9 mouse cellular contexts compared by ENCODE assay signal in the genomic region with DNA sequence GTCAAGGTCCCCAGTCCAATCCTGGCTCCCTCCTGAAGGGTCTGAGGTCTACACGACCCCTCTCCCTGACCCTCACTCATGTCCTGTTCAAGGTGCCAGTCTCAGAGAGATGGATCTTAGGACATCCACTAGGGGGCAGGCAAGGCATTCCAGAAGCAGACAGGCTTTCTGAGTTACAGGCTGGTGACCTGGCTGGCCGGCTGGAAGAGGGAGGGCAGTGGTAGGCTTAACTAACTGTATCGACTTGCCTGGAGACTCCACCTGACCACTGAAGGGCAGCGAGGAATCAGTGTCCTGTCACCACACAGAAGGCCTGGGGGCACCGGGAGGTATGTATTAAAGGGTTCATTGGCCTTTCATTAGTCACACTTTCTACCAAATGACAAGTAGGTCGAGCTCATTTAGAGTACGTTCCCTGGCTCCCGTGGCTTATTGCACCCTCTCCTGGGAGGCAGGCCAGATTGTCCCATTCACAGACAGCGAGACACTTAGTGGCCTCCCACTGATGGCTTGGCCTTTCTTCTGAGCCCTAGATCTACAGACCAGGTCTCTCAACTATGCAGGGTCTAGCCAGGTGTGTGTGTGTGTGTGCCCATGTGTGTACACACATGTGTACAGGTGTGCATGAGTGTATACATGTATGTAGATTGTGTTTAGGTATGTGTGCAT. TPM values are rescaled to one million over a fixed set of nuclear protein-coding genes. Genes with fewer than 3 reads are reported as not detected.
DNase-seq lines count a peak whose midpoint lies in the region; ATAC-seq and TF ChIP-seq lines count a peak whose summit lies in the region.
"Had no signal": no experiment of that assay in that cellular context is flagged by ENCODE, and none has a peak within 500 bp of the region (broad histone marks: within the 10 kb centered on the region; RNA-seq: fewer than 3 reads in every experiment).

No protein-coding gene starts in this region.

- H3K9ac ChIP-seq in MEL (ENCODE audit: control insufficient read depth, low read depth, low read length, poor library complexity, severe bottlenecking) = no peak overlapping the region
- H3K9ac ChIP-seq in forebrain, embryonic 15.5 days (replicated peaks) = no peak overlapping the region
- H3K9ac ChIP-seq in lung, postnatal 0 days (replicated peaks; ENCODE audit: low read depth) = no peak overlapping the region

- WGBS in forebrain, embryonic 15.5 days = 14% methylated on average over 9 of the region's 9 CpGs
- WGBS in large intestine, adult 2 months = 9% methylated on average over 9 of the region's 9 CpGs
- 12% methylated on average over 9 of the region's 9 CpGs for WGBS in lung, postnatal 0 days

- peak; percentile 67 for DNase-seq in MEL (ENCODE audit: low read depth, low spot score)
- DNase-seq in heart, postnatal 36 days = peak; percentile 83 to 86
- DNase-seq in large intestine, adult 2 months (ENCODE audit: low read depth, low spot score) = peak; percentile 43
- peak; percentile 93 for DNase-seq in lung, postnatal 0 days (ENCODE audit: low spot score)
- peak; percentile 49 for DNase-seq in ovary, postnatal 10 days (ENCODE audit: low spot score)
- peak; percentile 57 to 87 for DNase-seq in thymus, postnatal 10 days (ENCODE audit: low spot score in 2 of 2)

- TF ChIP-seq EP300 in MEL (IDR thresholded peaks at IDR 0.05; ENCODE audit: low read depth in 1 of 2, low read length in 2 of 2) = no peak
- no peak for TF ChIP-seq EP300 in lung, postnatal 0 days (IDR thresholded peaks at IDR 0.05)

- peak; percentile 84 to 95 (median 89) for TF ChIP-seq CTCF in MEL (IDR thresholded peaks at IDR 0.05 in 2 of 3, conservative IDR thresholded peaks at IDR 0.05 in 1 of 3; ENCODE audit: control insufficient read depth in 1 of 3, insufficient read depth in 1 of 3, low read depth in 2 of 3, low read length in 3 of 3, poor library complexity in 1 of 3, severe bottlenecking in 1 of 3)
- TF ChIP-seq CTCF in lung, postnatal 0 days (IDR thresholded peaks at IDR 0.05) = peak; percentile 99

- no peak for TF ChIP-seq POLR2A in MEL (IDR thresholded peaks at IDR 0.05; ENCODE audit: control insufficient read depth in 1 of 2, insufficient read depth in 1 of 2, low read depth in 1 of 2, low read length in 2 of 2, poor library complexity in 1 of 2)

- TF ChIP-seq RAD21 in MEL (IDR thresholded peaks at IDR 0.05; ENCODE audit: low read depth, low read length) = peak; percentile 96

- H3K27ac ChIP-seq in MEL (ENCODE audit: control insufficient read depth, low read depth, low read length) = no peak overlapping the region
- H3K27ac ChIP-seq in forebrain, embryonic 15.5 days (replicated peaks) = no peak overlapping the region
- no peak overlapping the region for H3K27ac ChIP-seq in lung, postnatal 0 days (ENCODE audit: low read length)
- H3K27ac ChIP-seq: macrophage had no signal

- no peak overlapping the region for H3K4me3 ChIP-seq in MEL (ENCODE audit: control insufficient read depth in 1 of 2, insufficient read depth in 1 of 2, low read depth in 2 of 2, low read length in 2 of 2)
- no peak overlapping the region for H3K4me3 ChIP-seq in forebrain, embryonic 15.5 days
- H3K4me3 ChIP-seq in lung, postnatal 0 days (ENCODE audit: low read depth, low read length) = no peak overlapping the region

- H3K4me2 ChIP-seq in forebrain, embryonic 15.5 days (replicated peaks) = no peak overlapping the region
- 0 out of 2 replicates have a peak overlapping the region, but pooled peaks have one; percentile 25 for H3K4me2 ChIP-seq in lung, postnatal 0 days (replicated peaks; ENCODE audit: low read depth, low read length)

- no peaks in the 10 kb centered on the region for H3K79me2 ChIP-seq in MEL (ENCODE audit: control insufficient read depth, insufficient read depth, low read length, poor library complexity)

- H3K4me1 ChIP-seq in MEL (ENCODE audit: control insufficient read depth in 1 of 2, insufficient read depth in 2 of 2, low read length in 2 of 2) = no peaks in the 10 kb centered on the region
- H3K4me1 ChIP-seq in forebrain, embryonic 15.5 days = no peaks in the 10 kb centered on the region
- H3K4me1 ChIP-seq in lung, postnatal 0 days (ENCODE audit: insufficient read depth, low read depth, low read length) = peaks cover 9% of the 10 kb centered on the region; the same call in 1 of the 2 replicates

- no peaks in the 10 kb centered on the region for H3K9me3 ChIP-seq in MEL (replicated peaks; ENCODE audit: insufficient read depth, low read length)
- H3K9me3 ChIP-seq in forebrain, embryonic 15.5 days = no peaks in the 10 kb centered on the region
- H3K9me3 ChIP-seq in lung, postnatal 0 days (ENCODE audit: low read length) = no peaks in the 10 kb centered on the region

- no peaks in the 10 kb centered on the region for H3K36me3 ChIP-seq in MEL (ENCODE audit: control insufficient read depth in 1 of 2, insufficient read depth in 2 of 2, low read length in 2 of 2)
- H3K36me3 ChIP-seq in forebrain, embryonic 15.5 days = no peaks in the 10 kb centered on the region
- H3K36me3 ChIP-seq in lung, postnatal 0 days (ENCODE audit: insufficient read depth, low read length) = no peaks in the 10 kb centered on the region

- H3K27me3 ChIP-seq in MEL (ENCODE audit: control insufficient read depth in 1 of 2, insufficient read depth in 2 of 2, low read length in 2 of 2) = no peaks in the 10 kb centered on the region
- H3K27me3 ChIP-seq in forebrain, embryonic 15.5 days = no peaks in the 10 kb centered on the region
- no peaks in the 10 kb centered on the region for H3K27me3 ChIP-seq in lung, postnatal 0 days (replicated peaks; ENCODE audit: insufficient read depth, low read length)

- intact Hi-C loops in heart, postnatal 36 days (cut with DNase I) = loop anchor here (1.0 to 5.0 kb wide), 3 partner anchors 108 to 216 kb away; no protein-coding TSS in a partner anchor

- peak; percentile 66 for ATAC-seq in cerebellum, adult (ENCODE audit: insufficient number of reproducible peaks, low FRiP score, low TSS enrichment)
- peak; percentile 63 for ATAC-seq in forebrain, embryonic 15.5 days (replicated peaks)
- ATAC-seq in lung, postnatal 0 days = peak; percentile 60

TF ChIP-seq in MEL, 35 proteins besides CTCF, POLR2A, EP300 and RAD21:
- TF ChIP-seq TBP (IDR thresholded peaks at IDR 0.05; ENCODE audit: low read depth, low read length) (no peak), GATA1 (IDR thresholded peaks at IDR 0.05; ENCODE audit: low read depth, low read length) (no peak), ZC3H11A (IDR thresholded peaks at IDR 0.05; ENCODE audit: low read depth, low read length) (peak; percentile 86), GABPA (IDR thresholded peaks at IDR 0.05; ENCODE audit: low read depth, low read length) (no peak), SMC3 (IDR thresholded peaks at IDR 0.05; ENCODE audit: low read depth, low read length) (peak; percentile 86), CHD1 (IDR thresholded peaks at IDR 0.05; ENCODE audit: low read depth, low read length) (no peak)

RNA-seq across cellular contexts. Expression of a gene that starts 7.9 kb away (rescaled TPM):
- total RNA-seq in MEL (2012; rRNA removed) = not detected in 2 replicates
- polyA plus RNA-seq in MEL (2012; ENCODE audit: insufficient read depth in 1 of 2, insufficient read length in 2 of 2, low read depth in 1 of 2, low replicate concordance in 2 of 2, missing spikeins in 1 of 2) = not detected
- 2.3 and 2.4 TPM in 2 replicates for polyA plus RNA-seq in forebrain, embryonic 15.5 days (2015; fragmentation: Nextera tagmentation; extraction: Ambion mirVana)
- 10 to 100 TPM; 14.6 to 15.8 TPM for total RNA-seq in heart, postnatal 36 days (2021)
- polyA plus RNA-seq in large intestine, adult 2 months (2012; rRNA removed) = 10.6 and 21.3 TPM in 2 replicates
- 5.7 and 6.4 TPM in 2 replicates for polyA plus RNA-seq in lung, postnatal 0 days (2015; fragmentation: Nextera tagmentation; extraction: Ambion mirVana)

RNA-seq across cellular contexts. Expression of a gene that starts 41.0 kb away (rescaled TPM):
- total RNA-seq in MEL (2012; rRNA removed) = not detected in 2 replicates
- polyA plus RNA-seq in MEL (2012; ENCODE audit: insufficient read depth in 1 of 2, insufficient read length in 2 of 2, low read depth in 1 of 2, low replicate concordance in 2 of 2, missing spikeins in 1 of 2) = not detected
- not detected in 2 replicates for polyA plus RNA-seq in forebrain, embryonic 15.5 days (2015; fragmentation: Nextera tagmentation; extraction: Ambion mirVana)
- total RNA-seq in heart, postnatal 36 days (2021) = under 1 TPM in 1 of 2 experiments, not detected in 1; 0.25 TPM
- 0.04 TPM in 1 of 2 replicates, not detected in the other for polyA plus RNA-seq in large intestine, adult 2 months (2012; rRNA removed)
- not detected in 2 replicates for polyA plus RNA-seq in lung, postnatal 0 days (2015; fragmentation: Nextera tagmentation; extraction: Ambion mirVana)
- polyA plus RNA-seq: macrophage had no signal

Comparison
In these comparisons a context has a peak if more than half of its experiments do, and no peak if none do; other contexts are left out.
1. DNase-seq: peak in every context shown above with its lines; median percentile 93 in lung, postnatal 0 days; 84 in heart, postnatal 36 days; 72 in thymus, postnatal 10 days; 67 in MEL; 49 in ovary, postnatal 10 days; 43 in large intestine, adult 2 months.